Mouse (Mus musculus): ENCODE measurements at regions not wholly inside any gene's neighbourhood (a gene's known extent, or its start where the extent isn't known, plus 50 kb on each side); places are given as distances from the start of the nearest gene placed in this dataset.

GRCm38 (mm10) chr5:102428310-102428709 is 52.9 kb upstream of the Arhgap24 start:
- no peak overlapping the region for H3K4me3 ChIP-seq (ENCODE audit: low read depth, low read length)
- H3K27me3 ChIP-seq (replicated peaks; ENCODE audit: control insufficient read depth, insufficient read depth, low read length), result no peaks in the 10 kb centered on the region
- H3K4me1 ChIP-seq (ENCODE audit: control insufficient read depth, insufficient read depth, low read length), result no peaks in the 10 kb centered on the region
- no peak overlapping the region for H3K9ac ChIP-seq (ENCODE audit: low read depth, low read length)
- no peaks in the 10 kb centered on the region for H3K36me3 ChIP-seq (ENCODE audit: control insufficient read depth, insufficient read depth, low read length)
- peak; percentile 9 for DNase-seq (ENCODE audit: low spot score)
- H3K27ac ChIP-seq (replicated peaks; ENCODE audit: low read depth, low read length), result no peak overlapping the region
- no peaks in the 10 kb centered on the region for H3K9me3 ChIP-seq (ENCODE audit: control insufficient read depth, low read length)
- no peak overlapping the region for H3K4me2 ChIP-seq (ENCODE audit: low read depth, low read length)
- ATAC-seq (ENCODE audit: low read depth), result no peak
- 69% methylated on average over 3 of the region's 3 CpGs for WGBS

Measured in embryonic facial prominence, embryonic 14.5 days (tissue).